Mouse (Mus musculus) E14TG2a.4 (cell line): Measurements from ENCODE around the gene 6330403K07Rik.

Experiments
- CTCF ChIP-seq: conservative IDR thresholded peaks from 2 replicates; pipeline ENCODE4 v1.5.1; 2014; ENCODE audit warnings: low read length
- NANOG ChIP-seq: IDR thresholded peaks from 2 replicates; pipeline ENCODE4 v1.6.1; 2014; ENCODE audit warnings: borderline replicate concordance, low read length, mixed read lengths
- POU5F1 ChIP-seq: IDR thresholded peaks from 2 replicates; pipeline ENCODE4 v1.6.1; 2014; ENCODE audit warnings: low read length, borderline replicate concordance

DNA sequence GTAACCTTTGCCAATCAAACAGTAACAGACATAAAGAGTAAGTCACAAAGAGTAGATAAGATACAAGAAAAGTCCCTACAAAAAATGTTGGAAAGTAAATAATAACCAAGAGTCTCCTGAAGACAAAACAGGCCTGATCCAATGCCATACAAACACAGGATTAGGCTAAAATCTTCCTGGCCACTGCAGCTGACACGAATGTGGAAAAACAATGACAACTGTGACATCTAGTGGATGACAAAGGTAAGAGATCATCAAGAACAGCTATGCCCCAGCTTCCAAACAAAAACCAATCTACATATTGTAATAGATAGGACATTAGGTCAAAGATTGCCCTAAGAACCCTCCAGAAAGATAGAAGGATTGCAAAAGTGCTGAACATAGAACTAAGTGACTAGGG, 19.2 kb upstream of the 6330403K07Rik start:
- TF ChIP-seq CTCF: no peak
- TF ChIP-seq POU5F1: no peak
- TF ChIP-seq NANOG: no peak
